Mouse (Mus musculus) liver, embryonic 12.5 days (tissue): Measurements from ENCODE around the gene Cntnap2. TPM values are rescaled to one million over a fixed set of nuclear protein-coding genes. Genes with fewer than 3 reads are reported as not detected.

ENCODE experiments used
- ATAC-seq: fragments of 200-750 bp; cut with Nextera tagmentation; 2 replicates; pipeline ENCODE4 v1.8.0; 2017; ENCODE audit warnings: moderate number of reproducible peaks, mild to moderate bottlenecking, moderate library complexity
- H3K27ac ChIP-seq: fragments of 300-500 bp; sonication (generic); 2 replicates; pipeline ENCODE4 v1.5.1; 2016; ENCODE audit warnings: mild to moderate bottlenecking
- H3K27me3 ChIP-seq: fragments of 300-500 bp; sonication (generic); replicated peaks from 2 replicates; pipeline ENCODE4 v1.6.1; 2016; ENCODE audit warnings: mild to moderate bottlenecking, moderate library complexity
- H3K36me3 ChIP-seq: fragments of 300-500 bp; sonication (generic); 2 replicates; pipeline ENCODE4 v1.6.1; 2016; ENCODE audit warnings: mild to moderate bottlenecking, moderate library complexity
- H3K4me1 ChIP-seq: fragments of 300-500 bp; sonication (generic); 2 replicates; pipeline ENCODE4 v1.6.1; 2016
- H3K4me2 ChIP-seq: fragments of 300-500 bp; sonication (generic); 2 replicates; pipeline ENCODE4 v1.6.1; 2016; ENCODE audit warnings: mild to moderate bottlenecking, moderate library complexity
- H3K4me3 ChIP-seq: fragments of 300-500 bp; sonication (generic); 2 replicates; pipeline ENCODE4 v1.5.1; 2016; ENCODE audit warnings: mild to moderate bottlenecking, moderate library complexity
- H3K9ac ChIP-seq: fragments of 300-500 bp; sonication (generic); 2 replicates; pipeline ENCODE4 v1.6.1; 2016; ENCODE audit warnings: mild to moderate bottlenecking, moderate library complexity
- H3K9me3 ChIP-seq: fragments of 300-500 bp; sonication (generic); replicated peaks from 2 replicates; pipeline ENCODE4 v1.6.1; 2016; ENCODE audit warnings: mild to moderate bottlenecking, moderate library complexity
- WGBS: fragments of 180-500 bp; shearing (Covaris S2); methylation state at CpG from one replicate; pipeline ENCODE4 v1.1.7; 2016; ENCODE audit not compliant: insufficient replicate concordance; 5-methylcytosine and 5-hydroxymethylcytosine counted together
- polyA plus RNA-seq: library from polyadenylated mRNA; unstranded; fragments of >200 nt; fragmentation: Nextera tagmentation; extraction: Ambion mirVana; gene quantifications from 2 replicates; pipeline ENCODE4 v1.2.1, GENCODE M21; 2016

Gene Cntnap2
- polyA plus RNA-seq, 1 experiment from 2014 or later, result 0.63 TPM

DNA sequence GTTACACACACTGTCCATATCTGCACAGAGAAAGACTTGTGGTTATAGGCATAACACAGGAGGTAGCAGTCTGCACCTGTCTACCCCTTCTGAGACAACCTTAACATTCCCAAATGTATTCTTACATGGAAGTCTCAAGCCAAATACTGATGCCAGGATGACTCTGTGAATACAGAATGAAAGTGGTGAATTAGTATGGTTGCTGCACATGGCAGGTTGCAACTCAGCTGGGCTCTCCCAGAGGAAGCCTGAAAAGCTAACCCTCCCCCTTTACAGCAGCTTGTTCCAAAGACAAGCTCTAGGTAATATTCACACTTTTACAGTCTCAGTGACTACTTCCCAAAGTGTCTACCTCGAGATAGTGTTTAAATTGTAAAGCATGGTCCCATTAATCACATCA lies 307.3 kb downstream of the Cntnap2 start:
- no peak for ATAC-seq
- no peaks in the 10 kb centered on the region for H3K4me1 ChIP-seq
- H3K27ac ChIP-seq, result no peak overlapping the region
- H3K36me3 ChIP-seq, result no peaks in the 10 kb centered on the region
- no peaks in the 10 kb centered on the region for H3K9me3 ChIP-seq
- no peak overlapping the region for H3K4me3 ChIP-seq
- no peaks in the 10 kb centered on the region for H3K27me3 ChIP-seq
- no peak overlapping the region for H3K4me2 ChIP-seq
- WGBS, result 13% methylated on average over 1 of the region's 1 CpGs
- H3K9ac ChIP-seq, result no peak overlapping the region

DNA sequence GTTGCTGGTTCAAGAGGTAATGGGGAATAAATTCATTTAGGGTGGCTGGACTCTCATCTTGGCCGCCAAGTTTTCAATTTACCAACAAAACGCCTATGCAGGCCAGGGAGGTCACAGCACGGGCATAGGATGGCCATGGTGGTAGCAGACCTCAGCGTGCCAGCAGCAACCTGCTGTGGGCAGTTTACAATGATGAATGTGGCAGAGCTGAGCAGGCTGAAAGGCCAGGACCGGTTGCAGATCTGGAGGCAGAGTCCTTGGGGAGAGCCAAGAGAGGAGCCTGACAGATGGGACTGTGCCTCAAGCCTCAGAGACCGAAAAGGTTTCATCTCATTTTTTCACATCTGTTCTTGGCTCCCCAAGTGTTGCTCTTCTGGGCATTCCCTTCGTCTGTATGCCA lies 322.0 kb downstream of the Cntnap2 start:
- Histone ChIP-seq H3K9me3 (no peaks in the 10 kb centered on the region), H3K36me3 (no peaks in the 10 kb centered on the region), H3K4me2 (no peak overlapping the region), H3K4me3 (no peak overlapping the region), H3K27me3 (no peaks in the 10 kb centered on the region), H3K4me1 (no peaks in the 10 kb centered on the region), H3K9ac (no peak overlapping the region), H3K27ac (no peak overlapping the region)
- WGBS, result 66% methylated on average over 7 of the region's 7 CpGs
- no peak for ATAC-seq

DNA sequence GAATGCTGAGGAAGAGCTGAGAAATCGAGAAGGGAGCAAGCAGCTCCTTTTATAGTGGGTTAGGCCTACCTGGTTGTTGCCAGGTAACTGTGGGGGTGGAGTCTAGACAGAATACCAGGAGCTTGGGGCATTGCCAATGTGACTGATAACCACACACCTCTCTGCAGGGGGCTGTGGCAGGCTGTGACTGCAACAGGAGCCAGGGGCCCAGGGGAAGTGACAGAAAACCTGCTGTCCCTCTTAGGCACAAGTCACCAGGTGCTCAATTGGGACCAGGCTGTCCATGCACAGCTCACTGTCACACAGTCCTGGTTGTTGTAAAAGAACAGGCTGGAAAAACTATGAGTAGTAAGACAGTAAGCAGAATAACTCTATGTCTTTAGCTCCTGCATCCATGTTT lies 329.9 kb downstream of the Cntnap2 start:
- Histone ChIP-seq H3K27me3 (no peaks in the 10 kb centered on the region), H3K4me2 (no peak overlapping the region), H3K9ac (no peak overlapping the region), H3K4me3 (no peak overlapping the region), H3K27ac (no peak overlapping the region), H3K4me1 (no peaks in the 10 kb centered on the region), H3K36me3 (no peaks in the 10 kb centered on the region), H3K9me3 (no peaks in the 10 kb centered on the region)
- no peak for ATAC-seq
- 26% methylated on average over 1 of the region's 1 CpGs for WGBS

DNA sequence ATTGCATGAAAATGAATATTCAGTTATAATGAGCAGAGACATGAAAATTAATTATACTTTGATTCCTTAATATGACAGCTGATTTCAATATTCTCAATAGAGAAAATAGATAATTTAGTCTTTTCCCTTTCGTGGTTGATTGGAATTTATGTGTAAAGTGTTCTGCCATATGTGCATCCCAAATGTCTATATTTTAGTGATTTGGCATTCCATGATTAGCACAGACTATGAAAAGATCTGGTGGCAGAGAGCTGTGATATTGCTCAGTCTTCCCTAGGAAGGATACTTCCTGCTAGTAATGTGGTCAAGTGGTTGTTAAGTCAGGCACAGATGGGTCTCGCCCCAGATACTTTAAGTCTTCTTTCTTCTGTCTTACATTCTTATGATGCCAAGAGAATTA lies 354.5 kb downstream of the Cntnap2 start:
- WGBS, result 50% methylated on average over 2 of the region's 2 CpGs
- H3K4me3 ChIP-seq, result no peak overlapping the region
- no peak overlapping the region for H3K4me2 ChIP-seq
- no peaks in the 10 kb centered on the region for H3K27me3 ChIP-seq
- H3K9me3 ChIP-seq, result no peaks in the 10 kb centered on the region
- no peak overlapping the region for H3K9ac ChIP-seq
- ATAC-seq, result no peak
- no peak overlapping the region for H3K27ac ChIP-seq
- no peaks in the 10 kb centered on the region for H3K36me3 ChIP-seq
- no peaks in the 10 kb centered on the region for H3K4me1 ChIP-seq

DNA sequence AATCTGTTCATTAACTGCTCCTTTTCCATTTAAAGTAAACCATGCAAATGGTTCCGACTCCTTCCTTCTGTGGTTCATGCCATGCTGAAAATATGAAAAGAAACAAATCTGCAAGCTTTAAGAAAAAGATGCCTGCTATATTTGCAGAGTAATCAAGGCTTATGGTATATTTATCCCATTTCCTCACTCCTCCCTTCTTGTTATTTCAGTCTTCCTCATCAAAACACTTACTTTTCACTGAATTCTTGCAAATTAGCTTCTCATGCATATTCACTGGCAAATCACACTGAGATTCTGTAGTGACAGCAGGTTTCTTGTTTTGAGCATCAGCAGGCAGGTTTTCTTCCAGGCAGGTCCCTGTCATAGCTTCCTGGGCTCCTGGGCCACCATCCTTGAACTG lies 396.3 kb downstream of the Cntnap2 start:
- H3K4me3 ChIP-seq, result no peak overlapping the region
- no peaks in the 10 kb centered on the region for H3K4me1 ChIP-seq
- no peak for ATAC-seq
- no peaks in the 10 kb centered on the region for H3K9me3 ChIP-seq
- H3K27me3 ChIP-seq, result no peaks in the 10 kb centered on the region
- H3K36me3 ChIP-seq, result no peaks in the 10 kb centered on the region
- H3K9ac ChIP-seq, result no peak overlapping the region
- H3K4me2 ChIP-seq, result no peak overlapping the region
- 74% methylated on average over 1 of the region's 1 CpGs for WGBS
- H3K27ac ChIP-seq, result no peak overlapping the region

DNA sequence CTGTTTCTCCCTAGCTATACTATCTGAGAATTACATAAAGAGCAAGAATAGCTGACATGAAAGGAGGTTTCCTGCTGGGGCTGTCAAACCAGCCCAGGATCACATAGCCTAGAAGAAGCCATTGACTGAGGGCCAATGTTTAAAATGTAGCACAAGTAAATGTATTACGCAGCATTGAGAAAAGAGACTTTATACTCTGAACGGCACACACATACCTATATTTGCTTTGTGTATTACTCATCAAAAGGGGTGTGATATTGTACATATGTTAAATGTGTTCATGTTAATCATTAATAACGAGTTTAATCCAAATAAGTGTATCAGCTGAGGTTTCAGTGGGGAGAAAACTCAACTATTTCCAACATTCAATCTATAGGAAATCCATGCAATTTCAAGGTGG lies 459.1 kb downstream of the Cntnap2 start:
- Histone ChIP-seq H3K9ac (no peak overlapping the region), H3K36me3 (no peaks in the 10 kb centered on the region), H3K4me3 (no peak overlapping the region), H3K4me2 (no peak overlapping the region), H3K9me3 (no peaks in the 10 kb centered on the region), H3K4me1 (no peaks in the 10 kb centered on the region), H3K27me3 (no peaks in the 10 kb centered on the region), H3K27ac (no peak overlapping the region)
- 58% methylated on average over 3 of the region's 3 CpGs for WGBS
- ATAC-seq, result no peak

DNA sequence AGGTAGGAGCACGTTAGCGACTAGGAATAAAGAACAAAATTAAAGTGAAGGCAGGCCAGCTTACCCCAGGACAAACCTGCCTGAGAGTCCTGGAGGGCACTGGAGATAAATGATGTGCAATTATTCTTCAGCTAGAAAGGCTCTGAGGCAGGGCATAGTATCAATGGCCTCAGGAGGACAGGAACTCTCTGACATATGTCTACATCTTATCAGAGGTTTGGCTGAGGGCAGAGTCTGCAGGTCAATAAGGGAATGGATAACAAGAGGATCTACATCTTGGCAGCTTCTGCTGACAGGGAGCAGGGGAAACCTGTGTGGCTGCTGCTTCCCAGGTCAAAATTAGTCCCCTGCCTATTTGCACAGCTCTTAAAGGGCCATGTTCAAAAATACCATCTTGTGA lies 477.8 kb downstream of the Cntnap2 start:
- H3K36me3 ChIP-seq, result no peaks in the 10 kb centered on the region
- no peaks in the 10 kb centered on the region for H3K9me3 ChIP-seq
- no peak overlapping the region for H3K9ac ChIP-seq
- no peaks in the 10 kb centered on the region for H3K27me3 ChIP-seq
- H3K4me1 ChIP-seq, result no peaks in the 10 kb centered on the region
- ATAC-seq, result no peak
- H3K4me3 ChIP-seq, result no peak overlapping the region
- no peak overlapping the region for H3K27ac ChIP-seq
- 63% methylated on average over 2 of the region's 2 CpGs for WGBS
- no peak overlapping the region for H3K4me2 ChIP-seq

DNA sequence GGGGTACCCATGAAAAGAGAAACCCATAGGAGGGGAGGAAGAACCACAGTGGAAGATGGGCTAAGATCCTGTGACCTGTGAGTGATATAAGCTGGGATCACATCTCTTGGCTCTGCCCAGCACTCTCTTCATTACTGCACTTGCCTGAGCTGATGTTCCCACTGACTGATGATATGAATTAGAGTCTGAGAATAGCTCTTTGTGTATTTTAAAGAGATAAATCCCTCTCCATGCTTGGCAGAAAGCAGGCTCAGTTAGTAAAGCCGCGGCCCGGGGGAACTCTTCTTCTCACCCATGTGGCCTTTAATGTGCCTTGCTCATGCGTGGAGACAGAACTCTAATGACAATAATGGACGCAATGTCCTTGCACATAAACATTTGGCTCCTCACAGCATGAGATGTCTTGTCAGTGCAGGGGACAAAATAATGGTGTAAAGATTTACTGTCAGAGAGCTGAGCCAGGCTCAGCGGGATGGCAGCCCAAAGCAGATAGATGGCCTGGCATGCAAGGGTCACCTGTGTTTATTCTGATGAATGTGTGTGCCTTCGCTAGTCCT lies 485.2 kb downstream of the Cntnap2 start:
- 70% methylated on average over 7 of the region's 7 CpGs for WGBS
- no peaks in the 10 kb centered on the region for H3K27me3 ChIP-seq
- no peak overlapping the region for H3K4me2 ChIP-seq
- ATAC-seq, result no peak
- no peak overlapping the region for H3K27ac ChIP-seq
- no peak overlapping the region for H3K9ac ChIP-seq
- H3K9me3 ChIP-seq, result no peaks in the 10 kb centered on the region
- H3K36me3 ChIP-seq, result no peaks in the 10 kb centered on the region
- H3K4me3 ChIP-seq, result no peak overlapping the region
- no peaks in the 10 kb centered on the region for H3K4me1 ChIP-seq

DNA sequence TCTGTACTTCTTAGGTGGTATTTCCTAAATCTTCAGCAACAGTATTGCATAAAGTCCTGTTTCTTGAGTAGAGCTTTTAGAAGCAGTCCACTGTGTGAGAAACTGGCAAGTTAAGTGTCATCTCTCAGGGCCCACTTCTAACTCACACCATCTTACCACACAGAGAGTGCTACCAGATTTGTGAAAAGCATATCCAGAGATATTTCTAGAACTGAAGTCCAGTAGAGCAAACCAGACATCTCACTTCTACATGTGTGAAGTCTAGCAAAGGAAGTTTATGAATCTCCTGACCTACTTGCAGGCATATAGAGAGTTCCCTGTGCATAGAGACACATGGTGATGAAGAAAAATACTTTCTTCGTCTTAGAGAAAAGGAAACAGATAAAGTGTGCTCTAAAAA lies 500.6 kb downstream of the Cntnap2 start:
- H3K27me3 ChIP-seq, result no peaks in the 10 kb centered on the region
- no peak for ATAC-seq
- no peaks in the 10 kb centered on the region for H3K36me3 ChIP-seq
- H3K27ac ChIP-seq, result no peak overlapping the region
- no peaks in the 10 kb centered on the region for H3K4me1 ChIP-seq
- H3K9ac ChIP-seq, result no peak overlapping the region
- no peak overlapping the region for H3K4me2 ChIP-seq
- H3K4me3 ChIP-seq, result no peak overlapping the region
- H3K9me3 ChIP-seq, result no peaks in the 10 kb centered on the region
- 64% methylated on average over 1 of the region's 1 CpGs for WGBS

DNA sequence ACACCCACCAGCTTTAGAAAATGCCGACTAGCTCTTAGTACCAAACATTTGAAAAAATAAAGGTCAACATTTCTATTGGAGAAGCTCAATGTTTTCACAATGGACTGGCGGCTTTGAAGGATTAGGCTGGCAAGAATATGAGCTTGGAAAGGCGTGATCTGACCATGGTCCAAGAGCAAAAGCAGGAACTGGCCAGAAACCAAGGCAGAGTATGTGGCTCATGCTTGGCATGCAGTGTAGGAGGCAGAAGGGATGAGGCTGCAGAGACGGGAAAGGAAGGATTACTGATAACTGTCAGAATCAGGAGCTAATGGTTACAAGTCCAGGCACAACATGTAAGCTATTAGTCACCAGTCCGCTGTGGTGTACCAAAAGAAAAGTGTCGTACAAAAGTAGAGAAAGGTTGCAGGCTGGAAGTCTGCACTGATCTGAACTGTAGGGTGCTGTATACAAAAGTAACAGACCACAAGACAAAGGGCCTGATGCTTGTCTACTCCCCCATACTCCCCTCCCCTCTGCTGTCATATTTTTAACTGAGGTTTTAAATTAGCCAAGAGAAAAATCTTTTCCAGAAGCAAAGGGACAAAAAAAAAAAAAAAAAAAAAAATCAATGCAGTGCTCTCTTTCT lies 525.4 kb downstream of the Cntnap2 start:
- Histone ChIP-seq H3K9ac (no peak overlapping the region), H3K4me2 (no peak overlapping the region), H3K9me3 (no peaks in the 10 kb centered on the region), H3K4me1 (no peaks in the 10 kb centered on the region), H3K36me3 (no peaks in the 10 kb centered on the region), H3K27ac (no peak overlapping the region), H3K4me3 (no peak overlapping the region), H3K27me3 (no peaks in the 10 kb centered on the region)
- 68% methylated on average over 6 of the region's 6 CpGs for WGBS
- no peak for ATAC-seq

DNA sequence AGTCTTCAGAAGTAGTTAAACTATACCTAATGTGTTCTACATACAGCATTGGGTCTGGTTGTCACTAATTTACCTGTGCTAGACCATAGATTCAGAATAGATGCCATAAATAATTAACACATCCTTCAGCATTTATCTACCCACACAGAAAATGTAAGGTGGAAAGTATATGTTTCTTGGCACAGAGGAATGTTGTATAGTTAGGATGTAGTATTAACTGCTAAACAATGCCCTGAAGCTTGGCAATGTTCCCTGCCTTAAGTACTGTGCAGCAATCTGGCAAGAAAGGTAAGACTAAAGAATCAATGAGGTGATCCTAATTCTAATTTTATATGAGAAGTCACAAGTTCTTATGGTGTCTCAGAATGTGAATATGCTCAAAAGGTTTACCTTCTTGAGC lies 529.9 kb downstream of the Cntnap2 start:
- no peak overlapping the region for H3K9ac ChIP-seq
- ATAC-seq, result no peak

DNA sequence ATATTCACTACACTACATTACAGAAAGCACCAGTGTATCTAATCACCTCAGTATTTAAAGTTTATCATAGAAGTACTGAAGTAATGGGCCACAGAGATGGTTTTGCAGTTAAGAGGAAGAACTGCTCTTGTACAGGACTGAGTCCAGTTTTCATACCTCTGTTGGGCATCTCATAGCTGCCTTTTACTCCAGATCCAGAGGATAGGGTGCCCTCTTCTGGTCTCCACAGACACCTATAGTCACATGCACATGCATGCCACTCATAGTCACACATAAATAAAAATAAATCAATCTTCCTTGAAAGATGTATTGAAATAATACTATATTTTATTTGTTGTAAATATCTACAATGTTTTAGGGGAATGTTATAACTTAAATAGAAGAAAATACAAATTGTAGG lies 587.9 kb downstream of the Cntnap2 start:
- H3K9me3 ChIP-seq, result no peaks in the 10 kb centered on the region
- H3K27me3 ChIP-seq, result no peaks in the 10 kb centered on the region
- H3K4me3 ChIP-seq, result no peak overlapping the region
- no peaks in the 10 kb centered on the region for H3K36me3 ChIP-seq
- H3K4me1 ChIP-seq, result no peaks in the 10 kb centered on the region
- H3K4me2 ChIP-seq, result no peak overlapping the region
- ATAC-seq, result no peak
- H3K9ac ChIP-seq, result no peak overlapping the region
- H3K27ac ChIP-seq, result no peak overlapping the region

More for the DNA sequence above, 529.9 kb downstream of the Cntnap2 start:
- no peaks in the 10 kb centered on the region for H3K36me3 ChIP-seq
- no peak overlapping the region for H3K4me3 ChIP-seq
- H3K4me2 ChIP-seq, result no peak overlapping the region
- no peaks in the 10 kb centered on the region for H3K27me3 ChIP-seq
- H3K27ac ChIP-seq, result no peak overlapping the region
- no peaks in the 10 kb centered on the region for H3K9me3 ChIP-seq
- no peaks in the 10 kb centered on the region for H3K4me1 ChIP-seq

DNA sequence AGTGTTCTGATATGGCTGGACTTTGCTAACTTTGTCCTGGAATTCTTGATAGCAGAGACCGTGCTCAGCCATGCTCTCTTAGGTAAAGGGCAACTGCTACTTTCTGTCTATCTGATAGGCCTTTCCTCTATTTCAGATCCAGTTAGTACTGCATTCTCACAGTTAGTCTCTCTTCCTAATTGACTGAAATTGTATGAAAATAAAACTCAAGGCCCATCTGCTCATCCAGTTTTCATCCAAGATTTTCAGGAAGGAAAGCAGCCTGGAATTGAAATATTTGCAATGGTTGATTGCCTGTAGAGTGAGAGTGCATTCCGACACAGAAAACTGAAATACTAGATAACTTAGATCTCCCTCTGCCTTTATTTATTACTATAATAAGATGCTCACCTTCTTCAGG lies 589.3 kb downstream of the Cntnap2 start:
- H3K4me3 ChIP-seq, result no peak overlapping the region
- no peaks in the 10 kb centered on the region for H3K9me3 ChIP-seq
- H3K4me2 ChIP-seq, result no peak overlapping the region
- no peaks in the 10 kb centered on the region for H3K36me3 ChIP-seq
- H3K27me3 ChIP-seq, result no peaks in the 10 kb centered on the region
- WGBS, result 62% methylated on average over 2 of the region's 2 CpGs
- H3K4me1 ChIP-seq, result no peaks in the 10 kb centered on the region
- ATAC-seq, result no peak
- no peak overlapping the region for H3K9ac ChIP-seq
- H3K27ac ChIP-seq, result no peak overlapping the region
